In the genomic region with DNA sequence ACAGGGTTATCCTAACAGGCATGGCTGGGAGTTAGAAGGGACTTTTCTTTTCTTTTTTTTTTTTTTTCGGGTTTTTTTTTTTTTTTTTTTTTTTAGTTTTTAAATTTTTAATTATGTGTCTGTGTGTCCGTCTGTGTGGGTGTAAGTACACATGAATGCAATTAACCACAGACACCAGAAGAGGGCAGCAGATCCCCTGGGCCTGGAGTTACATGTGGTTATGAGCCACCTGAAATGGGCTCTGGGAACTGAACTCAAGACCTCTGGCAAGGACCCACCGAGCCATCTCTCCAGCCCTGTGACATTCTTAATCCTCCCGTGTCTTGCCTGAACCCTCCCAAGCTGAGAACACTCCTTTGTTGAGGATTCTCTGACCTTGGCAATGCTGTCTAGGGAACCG, we compare ENCODE assay signal across 11 mouse cellular contexts.
A peak's percentile ranks its signal among the peaks of the same experiment; 100 is the strongest.
DNase-seq lines count a peak whose midpoint lies in the region; ATAC-seq and TF ChIP-seq lines count a peak whose summit lies in the region.
"Had no signal": no experiment of that assay in that cellular context is flagged by ENCODE, and none has a peak within 500 bp of the region (broad histone marks: within the 10 kb centered on the region; RNA-seq: fewer than 3 reads in every experiment).

No protein-coding gene starts in this region.

- no peak for TF ChIP-seq POLR2A in liver, adult 2 months (IDR thresholded peaks at IDR 0.05; ENCODE audit: extremely low read depth, insufficient read depth, low read length)

- no peak for DNase-seq in liver, adult 2 months (ENCODE audit: extremely low read depth, low read depth, low spot score)
- DNase-seq in ES-E14 (ENCODE audit: low read depth, low spot score): no peak
- no peak for DNase-seq in cerebellum, adult 11-12 months
- DNase-seq in spleen, adult 18-20 months: no peak
- no peak for DNase-seq in T-cell, adult 2 months (ENCODE audit: low spot score)

- in situ Hi-C loops in ES-E14 (cut with MboI; ENCODE audit: low sequenced_read_pairs in 2 of 2, unreplicated experiment in 2 of 2): no loop called here

- no peak overlapping the region for H3K27ac ChIP-seq in liver, adult 2 months (replicated peaks; ENCODE audit: insufficient read depth, low read depth, low read length)
- H3K27ac ChIP-seq in liver, embryonic 12.5 days: no peak overlapping the region
- no peak overlapping the region for H3K27ac ChIP-seq in ES-E14 (ENCODE audit: insufficient read depth, low read depth, low read length, poor library complexity, severe bottlenecking)
- peak overlapping the region; percentile 61 for H3K27ac ChIP-seq in embryonic facial prominence, embryonic 12.5 days
- H3K27ac ChIP-seq: forebrain, embryonic 15.5 days had no signal

- no peak overlapping the region for H3K4me2 ChIP-seq in liver, embryonic 12.5 days
- H3K4me2 ChIP-seq in embryonic facial prominence, embryonic 12.5 days (replicated peaks): no peak overlapping the region
- H3K4me2 ChIP-seq: forebrain, embryonic 15.5 days; heart, embryonic 11.5 days had no signal

- H3K79me2 ChIP-seq in liver, adult 2 months (ENCODE audit: control insufficient read depth, insufficient read depth, low read length): no peaks in the 10 kb centered on the region

- WGBS in liver, adult 2 months: 88% methylated on average over 5 of the region's 5 CpGs
- WGBS in liver, embryonic 12.5 days (ENCODE audit: insufficient replicate concordance): 64% methylated on average over 5 of the region's 5 CpGs
- 81% methylated on average over 5 of the region's 5 CpGs for WGBS in embryonic facial prominence, embryonic 12.5 days

- no peaks in the 10 kb centered on the region for H3K9me3 ChIP-seq in liver, embryonic 12.5 days (replicated peaks)
- no peaks in the 10 kb centered on the region for H3K9me3 ChIP-seq in ES-E14 (ENCODE audit: control insufficient read depth, insufficient read depth, low read depth, low read length)
- no peaks in the 10 kb centered on the region for H3K9me3 ChIP-seq in embryonic facial prominence, embryonic 12.5 days
- H3K9me3 ChIP-seq: forebrain, embryonic 15.5 days had no signal

- ATAC-seq in liver, embryonic 12.5 days: no peak
- no peak for ATAC-seq in embryonic facial prominence, embryonic 12.5 days (ENCODE audit: insufficient number of reproducible peaks, insufficient read depth, low FRiP score, low TSS enrichment)
- ATAC-seq in megakaryocyte progenitor cell, adult 5-6 weeks (replicated peaks; ENCODE audit: poor library complexity): 0 out of 2 replicates have a peak, but pooled peaks have one; percentile 13
- ATAC-seq: forebrain, embryonic 15.5 days; hindbrain, embryonic 16.5 days had no signal

- H3K4me1 ChIP-seq in liver, adult 2 months (ENCODE audit: control insufficient read depth, insufficient read depth, low read length): peaks cover 4% of the 10 kb centered on the region; the same call in 1 of the 2 replicates
- H3K4me1 ChIP-seq in liver, embryonic 12.5 days: peaks cover 28% of the 10 kb centered on the region
- H3K4me1 ChIP-seq in ES-E14 (ENCODE audit: control insufficient read depth in 2 of 2, insufficient read depth in 2 of 2, low read length in 2 of 2, poor library complexity in 1 of 2): peaks cover 0 to 21% of the 10 kb centered on the region in 2 experiments; a peak in 2 of 4 replicates
- H3K4me1 ChIP-seq in embryonic facial prominence, embryonic 12.5 days: peaks cover 46% of the 10 kb centered on the region

- no peak overlapping the region for H3K4me3 ChIP-seq in liver, adult 2 months (ENCODE audit: insufficient read depth, low read depth, low read length)
- H3K4me3 ChIP-seq in liver, embryonic 12.5 days: no peak overlapping the region
- H3K4me3 ChIP-seq in ES-E14 (ENCODE audit: insufficient read depth in 1 of 2, low read depth in 1 of 2, low read length in 2 of 2, poor library complexity in 1 of 2, severe bottlenecking in 1 of 2): no peak overlapping the region
- no peak overlapping the region for H3K4me3 ChIP-seq in embryonic facial prominence, embryonic 12.5 days
- H3K4me3 ChIP-seq: forebrain, embryonic 15.5 days had no signal

- H3K9ac ChIP-seq in liver, adult 2 months (ENCODE audit: low read depth, low read length): no peak overlapping the region
- H3K9ac ChIP-seq in liver, embryonic 12.5 days: no peak overlapping the region
- H3K9ac ChIP-seq in ES-E14 (ENCODE audit: insufficient read depth, low read depth, low read length, poor library complexity, severe bottlenecking): no peak overlapping the region
- H3K9ac ChIP-seq in embryonic facial prominence, embryonic 12.5 days: no peak overlapping the region
- H3K9ac ChIP-seq: forebrain, embryonic 15.5 days had no signal

- H3K36me3 ChIP-seq in liver, adult 2 months (ENCODE audit: control insufficient read depth, insufficient read depth, low read length): no peaks in the 10 kb centered on the region
- H3K36me3 ChIP-seq in liver, embryonic 12.5 days: no peaks in the 10 kb centered on the region
- H3K36me3 ChIP-seq in ES-E14 (ENCODE audit: control insufficient read depth, insufficient read depth, low read length, poor library complexity, severe bottlenecking): no peaks in the 10 kb centered on the region
- H3K36me3 ChIP-seq in embryonic facial prominence, embryonic 12.5 days: no peaks in the 10 kb centered on the region
- H3K36me3 ChIP-seq: forebrain, embryonic 15.5 days had no signal

- no peaks in the 10 kb centered on the region for H3K27me3 ChIP-seq in liver, adult 2 months (ENCODE audit: control insufficient read depth, insufficient read depth, low read length)
- H3K27me3 ChIP-seq in liver, embryonic 12.5 days (replicated peaks): peaks cover 26% of the 10 kb centered on the region
- no peaks in the 10 kb centered on the region for H3K27me3 ChIP-seq in embryonic facial prominence, embryonic 12.5 days
- H3K27me3 ChIP-seq: forebrain, embryonic 15.5 days had no signal

- TF ChIP-seq CTCF in liver, adult 2 months (IDR thresholded peaks at IDR 0.05; ENCODE audit: low read depth, low read length): peak; percentile 25; the same call in 1 of the 2 replicates

TF ChIP-seq in ES-E14, 5 proteins besides CTCF, POLR2A, EP300 and RAD21:
- TF ChIP-seq ZNF384 (IDR thresholded peaks at IDR 0.05; ENCODE audit: low read depth, low read length): 0 out of 2 replicates have a peak, but pooled peaks have one; percentile 62
- TF ChIP-seq CHD2 (IDR thresholded peaks at IDR 0.05; ENCODE audit: low read depth, low read length): no peak
- TF ChIP-seq ZC3H11A (IDR thresholded peaks at IDR 0.05; ENCODE audit: borderline replicate concordance, low read depth, low read length): no peak
